In the genomic region with DNA sequence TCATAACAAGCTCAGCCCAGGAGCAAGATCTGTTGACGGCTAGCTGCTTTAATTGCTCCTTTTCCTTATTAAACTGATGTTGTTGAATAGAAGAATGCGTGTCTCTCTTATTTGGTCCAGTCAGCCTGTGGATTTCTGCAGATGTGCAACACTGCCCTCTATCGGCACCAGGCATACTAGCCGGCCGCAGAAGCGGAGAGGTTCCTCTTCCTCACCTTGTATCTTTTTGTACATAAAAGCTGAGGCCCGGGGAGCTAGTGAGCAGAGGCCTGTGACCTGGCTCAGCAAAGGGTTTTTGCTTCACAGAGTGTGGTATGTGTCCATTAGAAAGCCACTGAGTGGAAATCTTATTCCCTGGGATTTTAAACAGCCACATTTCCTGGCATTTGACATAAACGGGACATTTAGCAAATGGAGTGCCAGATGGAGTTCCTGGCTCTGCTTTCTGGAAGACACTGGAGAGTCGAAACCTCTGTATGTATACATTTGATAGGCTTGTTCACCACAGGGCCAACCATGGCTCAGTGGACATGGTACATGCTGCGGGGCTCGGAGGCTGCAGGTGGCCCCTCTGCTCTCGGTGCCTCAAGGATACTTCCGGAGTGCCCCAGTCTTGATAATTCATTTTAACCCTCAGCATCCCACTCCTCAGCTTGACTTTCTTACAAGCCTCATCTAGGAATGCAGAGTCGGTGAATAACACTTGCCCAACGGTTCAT, we compare ENCODE assay signal across 8 mouse cellular contexts.
DNase-seq lines count a peak whose midpoint lies in the region; ATAC-seq and TF ChIP-seq lines count a peak whose summit lies in the region.

No protein-coding gene starts in this region.

- H3K27ac ChIP-seq in lung, embryonic 14.5 days (ENCODE audit: low read depth), result no peak overlapping the region

- no peaks in the 10 kb centered on the region for H3K4me1 ChIP-seq in lung, embryonic 14.5 days (ENCODE audit: insufficient read depth)

- no peak overlapping the region for H3K9ac ChIP-seq in lung, embryonic 14.5 days

- DNase-seq in CD4-positive, CD25-positive, alpha-beta regulatory T cell, adult 2 months (ENCODE audit: low read depth, low spot score), result peak; percentile 90
- peak; percentile 54 for DNase-seq in adipocyte (ENCODE audit: low spot score)
- DNase-seq in gastrocnemius, adult 8-10 months (ENCODE audit: low spot score in 2 of 2), result peak; percentile 23 to 37
- DNase-seq in kidney, postnatal 36 days, result peak; percentile 64 to 85
- peak; percentile 87 for DNase-seq in lung, embryonic 14.5 days
- peak; percentile 80 for DNase-seq in retina, embryonic 14.5 days (ENCODE audit: low spot score)
- peak; percentile 65 to 68 for DNase-seq in thymus, postnatal 36 days

- H3K4me3 ChIP-seq in lung, embryonic 14.5 days (ENCODE audit: low read depth, low read length), result no peak overlapping the region

- no peaks in the 10 kb centered on the region for H3K27me3 ChIP-seq in lung, embryonic 14.5 days (ENCODE audit: insufficient read depth, low read length)

- H3K36me3 ChIP-seq in lung, embryonic 14.5 days (ENCODE audit: insufficient read depth), result no peaks in the 10 kb centered on the region

- WGBS in lung, embryonic 14.5 days, result 46% methylated on average over 15 of the region's 15 CpGs

- peak; percentile 84 for TF ChIP-seq CTCF in lung, embryonic 14.5 days (IDR thresholded peaks at IDR 0.05; ENCODE audit: low read depth)

- ATAC-seq in common myeloid progenitor, adult 5-6 weeks (replicated peaks; ENCODE audit: low read depth, poor library complexity, severe bottlenecking), result peak; percentile 94
- ATAC-seq in lung, embryonic 14.5 days (ENCODE audit: insufficient read depth), result no peak

- H3K9me3 ChIP-seq in lung, embryonic 14.5 days (ENCODE audit: low read depth, low read length), result no peaks in the 10 kb centered on the region

- H3K4me2 ChIP-seq in lung, embryonic 14.5 days, result no peak overlapping the region

Comparison
In these comparisons a context has a peak if more than half of its experiments do, and no peak if none do; other contexts are left out.
1. DNase-seq: peak in every context shown above with its lines; median percentile 90 in CD4-positive, CD25-positive, alpha-beta regulatory T cell, adult 2 months; 87 in lung, embryonic 14.5 days; 80 in retina, embryonic 14.5 days; 74 in kidney, postnatal 36 days; 66 in thymus, postnatal 36 days; 54 in adipocyte; 30 in gastrocnemius, adult 8-10 months.